Mouse (Mus musculus) neural tube, embryonic 10.5 days (tissue): ENCODE measurements around the gene Ankrd12.

Experiments used
- DNase-seq: peaks from one replicate; pipeline ENCODE4 v3.0.0-alpha.2; 2017; ENCODE audit warnings: low spot score; ENCODE audit errors: extremely low spot score

Gene Ankrd12

DNA sequence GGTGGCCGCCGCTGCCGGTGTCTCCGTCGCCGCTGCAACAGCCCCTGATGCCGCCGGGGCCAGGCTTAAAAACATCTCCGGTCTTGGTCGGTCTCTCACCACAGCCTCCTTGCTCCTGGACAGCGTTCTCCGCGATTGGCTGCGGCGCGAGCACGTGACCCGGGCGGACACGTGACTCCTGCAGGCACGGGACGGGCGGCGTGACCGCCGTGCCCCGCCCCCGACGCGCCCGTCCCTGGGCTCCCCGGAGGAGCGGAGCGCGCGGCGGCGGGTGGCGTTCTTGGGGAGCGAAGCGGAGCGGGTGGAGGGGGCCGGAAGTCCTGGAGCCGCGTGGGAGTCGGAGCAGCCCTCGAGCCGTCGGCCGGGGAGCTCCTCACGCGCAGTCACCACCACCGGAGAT, at the start of gene Ankrd12:
Ankrd12 (minus strand) TSS at position 156 of the 400 bp plus-strand sequence.
- DNase-seq, result peak; percentile 96

DNA sequence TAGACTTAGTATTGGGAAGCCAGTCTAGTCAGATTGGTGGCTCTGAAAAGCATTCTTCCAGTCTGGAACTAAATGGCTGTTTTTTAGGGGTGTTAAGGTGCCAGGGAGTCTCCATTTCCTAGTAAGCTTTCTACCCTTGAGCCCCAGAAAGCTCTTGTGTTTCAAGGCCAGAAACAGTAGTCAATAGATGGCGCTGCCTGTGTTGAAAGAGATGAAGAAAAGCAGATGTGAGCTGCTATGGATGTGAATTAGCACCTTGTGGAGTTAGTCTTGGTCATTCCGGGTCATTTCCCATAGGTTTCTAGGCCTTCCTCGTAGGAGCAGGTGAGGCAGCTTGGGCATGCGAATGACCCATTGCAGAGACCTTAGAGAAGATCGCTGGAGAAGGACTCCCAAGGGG, 48.3 kb upstream of the Ankrd12 start:
- DNase-seq, result no peak

DNA sequence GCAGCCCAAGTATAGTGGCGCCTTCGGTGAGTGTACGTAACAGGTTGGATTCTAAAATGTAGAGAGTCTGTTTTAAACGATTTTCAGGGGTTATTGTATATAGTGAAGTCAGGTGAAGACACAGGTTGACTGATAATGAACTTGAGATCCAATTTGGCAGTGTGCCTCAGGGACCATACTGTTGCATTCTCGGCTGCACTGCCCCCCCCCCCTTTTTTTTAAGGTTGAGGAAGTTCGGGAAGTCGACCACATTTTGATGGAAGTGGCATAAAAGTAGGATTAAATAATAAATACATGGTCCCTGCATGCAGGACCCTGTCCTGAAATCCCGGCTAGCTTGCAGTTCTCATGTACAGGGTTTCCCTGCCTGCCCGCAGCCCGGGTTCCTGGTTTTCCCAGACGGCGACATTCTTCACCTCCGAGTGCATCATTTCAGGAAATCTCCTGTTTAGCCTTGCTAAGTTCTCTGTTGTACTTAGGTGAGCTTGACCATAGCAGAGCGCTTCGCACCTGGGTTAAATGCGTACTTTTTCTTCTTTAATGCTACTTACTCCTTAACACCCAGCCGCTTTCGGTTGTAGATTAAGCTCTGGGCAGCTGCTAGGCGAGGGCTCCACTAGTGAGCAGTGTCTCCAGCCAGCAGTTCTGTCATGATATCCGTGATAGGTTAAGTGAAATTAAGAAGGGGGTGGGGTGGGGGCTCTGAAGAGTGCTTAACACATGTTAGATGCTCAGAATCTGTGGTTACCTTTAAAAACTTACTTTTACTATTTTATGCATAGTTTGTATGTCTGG, 47.1 kb upstream of the Ankrd12 start:
- peak; percentile 41 for DNase-seq

GRCm38 (mm10) chr17:66123066-66123815, 46.4 kb upstream of the Ankrd12 start, which contains the start of gene Ddx11:
TSS of gene Ddx11 (plus strand) at chr17:66123520.
- peak; percentile 94 for DNase-seq

DNA sequence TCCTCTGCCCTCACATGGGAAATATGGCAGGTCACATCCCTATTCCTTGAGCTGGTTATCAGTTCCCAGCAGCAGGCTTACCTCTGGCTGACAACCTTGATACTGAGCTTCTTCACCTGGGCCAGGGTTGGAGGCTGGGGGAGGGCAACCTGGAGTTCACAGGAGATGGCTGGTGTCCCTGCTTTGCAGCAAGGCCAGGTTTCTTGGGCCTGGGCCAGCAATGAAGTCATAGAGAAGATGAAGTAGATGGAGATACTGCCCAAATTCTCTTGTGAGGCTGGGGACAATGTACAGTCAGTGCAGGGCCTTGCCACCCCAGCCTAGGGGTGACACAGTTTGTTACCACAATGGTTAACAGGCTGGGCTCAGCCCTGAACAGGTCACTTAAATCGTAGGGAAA, 43.8 kb upstream of the Ankrd12 start:
- no peak for DNase-seq

GRCm38 (mm10) chr17:66118991-66119390, 42.1 kb upstream of the Ankrd12 start:
- no peak for DNase-seq

- DNase-seq, result no peak
These were observed 35.3 kb upstream of the Ankrd12 start for GRCm38 (mm10) chr17:66112166-66112565.

DNA sequence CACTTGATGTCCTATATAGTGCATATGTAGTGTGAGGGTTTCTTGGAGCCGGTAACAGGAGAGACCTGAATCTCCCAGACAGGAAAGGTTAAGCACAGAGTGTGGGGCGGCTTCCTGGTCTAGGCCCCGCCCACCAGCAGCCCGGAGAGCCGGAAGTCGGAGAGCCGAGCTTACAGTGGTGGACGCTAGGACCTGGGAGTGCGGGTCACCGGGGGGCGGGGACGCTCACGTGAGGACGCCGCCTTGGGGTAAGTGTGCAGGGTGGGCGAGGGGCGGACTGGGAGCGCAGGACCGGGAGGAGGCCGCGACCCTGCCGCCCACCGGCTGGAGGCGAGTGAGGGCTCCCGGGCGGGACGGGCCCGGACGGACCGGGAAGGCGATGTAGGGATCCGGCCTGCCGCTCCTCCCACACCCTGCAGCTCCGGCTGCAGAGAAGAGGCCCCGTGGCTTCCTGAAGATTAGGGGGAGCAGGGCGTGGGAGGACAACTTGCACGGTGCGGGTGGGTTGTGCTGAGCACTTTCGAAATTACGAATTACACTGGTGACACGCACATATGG, 34.6 kb upstream of the Ankrd12 start, which contains the start of gene Washc1:
Washc1 (plus strand) TSS at position 144 of the 558 bp plus-strand sequence.
- DNase-seq, result peak; percentile 94

GRCm38 (mm10) chr17:66110746-66111145, 33.9 kb upstream of the Ankrd12 start:
- no peak for DNase-seq

GRCm38 (mm10) chr17:66108198-66108597, 31.3 kb upstream of the Ankrd12 start:
- DNase-seq, result no peak

DNA sequence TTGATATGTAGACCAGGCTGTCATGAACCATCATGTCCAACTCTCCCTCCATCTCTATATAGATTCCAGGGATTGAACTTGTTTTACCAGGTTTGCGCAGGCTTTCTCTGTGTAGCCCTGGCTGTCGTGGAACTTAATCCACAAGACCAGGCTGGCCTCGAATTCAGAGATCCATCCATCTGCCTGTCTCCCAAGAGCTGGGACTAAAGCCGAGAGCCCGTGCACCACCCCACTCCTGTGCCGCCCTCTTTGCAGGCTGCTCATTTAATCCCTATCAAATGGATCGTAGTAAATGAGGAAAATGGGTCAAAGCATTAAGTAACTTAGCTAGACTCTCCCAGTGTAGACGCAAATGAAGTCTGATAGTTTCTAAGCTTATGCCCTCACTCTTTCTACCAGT, 30.6 kb upstream of the Ankrd12 start:
- DNase-seq, result no peak

- DNase-seq, result peak; percentile 63
These were observed 29.8 kb upstream of the Ankrd12 start for GRCm38 (mm10) chr17:66106601-66107267.

DNA sequence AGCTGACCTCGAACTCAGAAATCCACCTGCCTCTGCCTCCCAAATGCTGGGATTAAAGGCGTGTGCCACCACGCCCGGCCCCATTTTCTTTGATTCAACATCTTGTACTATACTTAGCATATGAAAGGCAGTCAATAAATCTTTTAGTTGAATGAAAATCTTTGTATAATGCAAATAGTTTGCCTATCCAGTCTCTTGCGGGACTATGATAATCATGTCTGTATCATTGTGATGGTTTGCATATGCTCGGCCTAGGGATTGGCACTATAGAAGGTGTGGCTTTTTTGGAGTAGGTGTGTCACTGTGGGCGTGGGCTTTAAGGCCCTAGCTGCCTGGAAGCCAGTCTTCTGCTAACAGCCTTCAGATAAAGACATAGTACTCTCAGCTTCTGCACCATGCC, 27.2 kb upstream of the Ankrd12 start:
- DNase-seq, result no peak

GRCm38 (mm10) chr17:66101380-66102330, 24.8 kb upstream of the Ankrd12 start, which contains the start of gene Ndufv2:
TSS of gene Ndufv2 (minus strand) at chr17:66101559.
- DNase-seq, result peak; percentile 97

GRCm38 (mm10) chr17:66100566-66101379, 23.9 kb upstream of the Ankrd12 start:
- DNase-seq, result peak; percentile 34

- no peak for DNase-seq
These were observed 15.8 kb upstream of the Ankrd12 start for GRCm38 (mm10) chr17:66092664-66093063.

DNA sequence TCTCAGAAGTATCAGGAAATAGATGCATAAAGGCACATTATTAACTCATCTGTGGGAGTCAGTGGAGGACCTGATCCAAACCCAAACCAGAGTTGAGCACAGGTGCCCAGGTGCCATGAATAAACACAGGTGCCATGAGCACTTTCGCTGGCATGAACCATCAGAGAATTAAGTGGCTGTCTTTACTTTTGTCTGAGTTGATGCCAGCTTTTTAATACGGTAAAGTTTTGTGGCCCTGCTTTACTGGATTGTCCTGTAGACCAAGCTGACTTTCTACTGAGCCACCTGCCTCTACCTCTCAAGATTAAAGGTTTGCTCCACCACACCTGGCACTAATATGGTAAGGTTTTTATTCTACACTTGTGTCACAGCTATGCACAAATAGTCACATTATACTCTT, 15.2 kb upstream of the Ankrd12 start:
- DNase-seq, result no peak

- no peak for DNase-seq
These were observed 14.5 kb upstream of the Ankrd12 start for GRCm38 (mm10) chr17:66091392-66091791.

DNA sequence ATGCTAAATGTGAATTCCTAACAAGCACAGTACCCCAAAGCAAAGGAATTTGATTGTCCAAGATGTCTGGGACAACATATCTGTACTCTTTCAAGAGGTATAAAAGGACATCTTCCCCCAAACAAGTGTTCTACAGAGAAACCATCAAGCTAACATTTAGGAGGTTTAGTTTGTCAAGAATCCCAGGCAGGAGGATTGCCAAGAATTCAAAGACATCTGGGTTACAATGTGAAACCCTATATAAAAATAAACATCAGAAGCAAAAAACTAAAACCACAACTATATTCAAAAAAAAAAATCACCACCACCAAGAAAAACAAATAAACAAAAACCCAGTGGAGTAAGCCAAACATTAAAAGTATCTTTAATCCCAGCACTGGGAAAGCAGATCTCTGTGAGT, 13.4 kb upstream of the Ankrd12 start:
- no peak for DNase-seq
